Mouse (Mus musculus) G1E (cell line): ENCODE measurements around the gene Slc35b2.

Experiments used
- CTCF ChIP-seq: IDR thresholded peaks from 2 replicates; pipeline ENCODE4 v1.5.1; 2012; ENCODE audit warnings: low read depth, low read length, inconsistent platforms, mixed read lengths
- GATA1 ChIP-seq: IDR thresholded peaks from 2 replicates; pipeline ENCODE4 v1.6.1; 2012; ENCODE audit warnings: borderline replicate concordance, low read length, inconsistent platforms, mixed read lengths
- GATA2 ChIP-seq: IDR thresholded peaks from 2 replicates; pipeline ENCODE4 v1.6.1; 2012; ENCODE audit warnings: low read depth, low read length, inconsistent platforms, borderline replicate concordance
- POLR2AphosphoS5 ChIP-seq: IDR thresholded peaks from 2 replicates; pipeline ENCODE4 v1.6.1; 2012; ENCODE audit warnings: low read depth, low read length, inconsistent platforms; ENCODE audit not compliant: insufficient replicate concordance
- TAL1 ChIP-seq: conservative IDR thresholded peaks from 2 replicates; pipeline ENCODE4 v1.6.1; 2012; ENCODE audit warnings: low read depth, low read length, inconsistent platforms, mixed read lengths

- TF ChIP-seq GATA1 = no peak
- peak; percentile 31; the same call in 1 of the 2 replicates for TF ChIP-seq CTCF
- no peak for TF ChIP-seq POLR2AphosphoS5
- no peak for TF ChIP-seq TAL1
- no peak for TF ChIP-seq GATA2
These were observed 15.2 kb downstream of the Slc35b2 start for GRCm38 (mm10) chr17:45578843-45579242.
